ENCODE assay signal across 20 mouse cellular contexts in the genomic region with DNA sequence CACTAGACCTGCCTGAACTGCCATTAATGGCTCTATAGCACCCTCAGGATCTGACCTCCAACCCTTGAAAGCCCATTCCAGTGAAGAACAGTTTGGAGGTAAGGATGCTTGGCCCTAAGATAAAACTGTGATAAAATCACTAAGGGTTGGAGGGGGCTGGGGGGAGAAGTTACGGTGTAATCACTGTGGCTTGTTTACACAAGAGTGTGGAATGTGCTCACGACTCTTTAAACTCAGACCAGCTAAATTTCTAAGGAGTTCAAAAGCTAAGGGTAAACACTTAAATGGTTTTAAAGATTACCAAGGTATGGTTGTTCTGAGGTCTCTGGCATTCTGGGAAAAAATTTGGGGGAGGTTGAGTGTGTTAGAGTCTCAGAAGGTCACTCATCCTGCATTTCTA.
"Had no signal": no experiment of that assay in that cellular context is flagged by ENCODE, and none has a peak within 500 bp of the region (broad histone marks: within the 10 kb centered on the region; RNA-seq: fewer than 3 reads in every experiment).

No protein-coding gene starts in this region.

- H3K36me3 ChIP-seq: intestine, embryonic 15.5 days; limb, embryonic 12.5 days; limb, embryonic 15.5 days; liver, embryonic 12.5 days; liver, embryonic 15.5 days; midbrain, embryonic 12.5 days; midbrain, embryonic 15.5 days; neural tube, embryonic 12.5 days; neural tube, embryonic 15.5 days had no signal

- H3K9ac ChIP-seq: intestine, embryonic 15.5 days; limb, embryonic 12.5 days; limb, embryonic 15.5 days; liver, embryonic 12.5 days; liver, embryonic 15.5 days; midbrain, embryonic 12.5 days; midbrain, embryonic 15.5 days; neural tube, embryonic 12.5 days; neural tube, embryonic 15.5 days had no signal

- DNase-seq: kidney, adult 11 months; kidney, adult 9 months; kidney, postnatal 14 days; kidney, postnatal 4 days; left cerebral cortex, postnatal 4 days; retina, postnatal 1 day; right cerebral cortex, postnatal 25 days; thymus, adult 18-20 months; thymus, postnatal 14 days; thymus, postnatal 4 days had no signal

- H3K4me2 ChIP-seq: intestine, embryonic 15.5 days; limb, embryonic 12.5 days; limb, embryonic 15.5 days; liver, embryonic 12.5 days; liver, embryonic 15.5 days; midbrain, embryonic 12.5 days; midbrain, embryonic 15.5 days; neural tube, embryonic 12.5 days; neural tube, embryonic 15.5 days had no signal

- H3K9me3 ChIP-seq: intestine, embryonic 15.5 days; limb, embryonic 12.5 days; limb, embryonic 15.5 days; liver, embryonic 12.5 days; liver, embryonic 15.5 days; midbrain, embryonic 12.5 days; midbrain, embryonic 15.5 days; neural tube, embryonic 12.5 days; neural tube, embryonic 15.5 days had no signal

- H3K4me3 ChIP-seq: intestine, embryonic 15.5 days; limb, embryonic 12.5 days; limb, embryonic 15.5 days; liver, embryonic 12.5 days; liver, embryonic 15.5 days; midbrain, embryonic 12.5 days; midbrain, embryonic 15.5 days; neural tube, embryonic 12.5 days; neural tube, embryonic 15.5 days had no signal

- H3K27me3 ChIP-seq: intestine, embryonic 15.5 days; limb, embryonic 12.5 days; limb, embryonic 15.5 days; liver, embryonic 12.5 days; liver, embryonic 15.5 days; midbrain, embryonic 12.5 days; midbrain, embryonic 15.5 days; neural tube, embryonic 12.5 days; neural tube, embryonic 15.5 days had no signal

- ATAC-seq: intestine, embryonic 15.5 days; liver, embryonic 12.5 days; midbrain, embryonic 15.5 days had no signal

- H3K4me1 ChIP-seq: intestine, embryonic 15.5 days; limb, embryonic 12.5 days; limb, embryonic 15.5 days; liver, embryonic 12.5 days; liver, embryonic 15.5 days; midbrain, embryonic 12.5 days; midbrain, embryonic 15.5 days; neural tube, embryonic 12.5 days; neural tube, embryonic 15.5 days had no signal

- H3K27ac ChIP-seq: intestine, embryonic 15.5 days; limb, embryonic 12.5 days; limb, embryonic 15.5 days; liver, embryonic 12.5 days; liver, embryonic 15.5 days; macrophage; midbrain, embryonic 12.5 days; midbrain, embryonic 15.5 days; neural tube, embryonic 12.5 days; neural tube, embryonic 15.5 days had no signal
